Mouse (Mus musculus) intestine, embryonic 16.5 days (tissue): ENCODE results near the gene Spn. TPM values are rescaled to one million over a fixed set of nuclear protein-coding genes. Genes with fewer than 3 reads are reported as not detected.

Source experiments
- ATAC-seq: fragments of 200-750 bp; cut with Nextera tagmentation; 2 replicates; pipeline ENCODE4 v1.8.0; 2017; ENCODE audit warnings: moderate TSS enrichment, moderate library complexity
- H3K27ac ChIP-seq: fragments of 300-500 bp; sonication (generic); 2 replicates; pipeline ENCODE4 v1.5.1; 2014; ENCODE audit warnings: mild to moderate bottlenecking, low read length
- H3K27me3 ChIP-seq: fragments of 300-500 bp; sonication (generic); replicated peaks from 2 replicates; pipeline ENCODE4 v1.6.1; 2014; ENCODE audit warnings: low read length, control low read depth, mixed read lengths; ENCODE audit not compliant: control insufficient read depth, insufficient read depth
- H3K36me3 ChIP-seq: fragments of 300-500 bp; sonication (generic); 2 replicates; pipeline ENCODE4 v1.6.1; 2014; ENCODE audit warnings: low read length, control low read depth; ENCODE audit not compliant: control insufficient read depth, insufficient read depth
- H3K4me1 ChIP-seq: fragments of 300-500 bp; sonication (generic); 2 replicates; pipeline ENCODE4 v1.6.1; 2014; ENCODE audit warnings: low read length, control low read depth, mixed read lengths; ENCODE audit not compliant: control insufficient read depth, insufficient read depth
- H3K4me2 ChIP-seq: fragments of 300-500 bp; sonication (generic); 2 replicates; pipeline ENCODE4 v1.6.1; 2014; ENCODE audit warnings: low read depth, low read length, control low read depth
- H3K4me3 ChIP-seq: fragments of 300-500 bp; sonication (generic); 2 replicates; pipeline ENCODE4 v1.5.1; 2014; ENCODE audit warnings: mild to moderate bottlenecking, low read length
- H3K9ac ChIP-seq: fragments of 300-500 bp; sonication (generic); 2 replicates; pipeline ENCODE4 v1.6.1; 2014; ENCODE audit warnings: low read depth, low read length
- H3K9me3 ChIP-seq: fragments of 300-500 bp; sonication (generic); 2 replicates; pipeline ENCODE4 v1.6.1; 2016; ENCODE audit warnings: low read length, control low read depth; ENCODE audit not compliant: control insufficient read depth
- WGBS: fragments of 180-500 bp; shearing (Covaris S2); extraction: QIAGEN DNeasy Blood & Tissue Kit; methylation state at CpG from one replicate; pipeline ENCODE4 v1.1.7; 2014; 5-methylcytosine and 5-hydroxymethylcytosine counted together
- polyA plus RNA-seq: library from polyadenylated mRNA; unstranded; fragments of >200 nt; fragmentation: Nextera tagmentation; extraction: Ambion mirVana; gene quantifications from 2 replicates; pipeline ENCODE4 v1.2.1, GENCODE M21; 2015

Spn gene
- polyA plus RNA-seq, 1 experiment from 2014 or later, result 0.26 TPM

- no peaks in the 10 kb centered on the region for H3K4me1 ChIP-seq
- H3K9ac ChIP-seq, result no peak overlapping the region
- no peak for ATAC-seq
- no peaks in the 10 kb centered on the region for H3K9me3 ChIP-seq
- H3K4me3 ChIP-seq, result no peak overlapping the region
- no peak overlapping the region for H3K27ac ChIP-seq
- H3K36me3 ChIP-seq, result no peaks in the 10 kb centered on the region
- H3K27me3 ChIP-seq, result no peaks in the 10 kb centered on the region
- WGBS, result 55% methylated on average over 9 of the region's 9 CpGs
- no peak overlapping the region for H3K4me2 ChIP-seq
These were observed 8.0 kb upstream of the Spn start for GRCm38 (mm10) chr7:127145387-127146266.

GRCm38 (mm10) chr7:127144412-127144811 lies 6.8 kb upstream of the Spn start:
- Histone ChIP-seq H3K27me3 (no peaks in the 10 kb centered on the region), H3K9ac (no peak overlapping the region), H3K4me1 (no peaks in the 10 kb centered on the region), H3K27ac (no peak overlapping the region), H3K4me3 (no peak overlapping the region), H3K4me2 (no peak overlapping the region), H3K9me3 (no peaks in the 10 kb centered on the region), H3K36me3 (no peaks in the 10 kb centered on the region)
- no peak for ATAC-seq
- 79% methylated on average over 7 of the region's 7 CpGs for WGBS

DNA sequence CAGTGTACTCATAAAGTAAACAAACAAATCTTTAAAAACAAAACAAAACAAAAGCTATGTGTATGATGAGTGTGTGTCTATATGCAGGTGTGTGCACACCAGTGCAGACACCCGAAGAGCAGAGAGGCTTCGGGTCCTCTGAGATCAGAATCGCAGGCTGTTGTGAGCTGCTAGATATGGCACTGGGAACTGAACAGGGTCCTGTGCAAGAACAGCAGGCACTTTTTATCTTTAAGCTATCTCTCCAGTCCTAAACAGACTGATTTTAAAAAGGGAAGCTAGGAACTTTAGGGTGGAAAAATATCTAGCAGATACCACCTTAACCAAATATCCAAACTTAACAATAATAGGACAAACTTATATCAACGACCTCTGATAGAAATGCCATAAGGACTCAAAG lies 5.0 kb upstream of the Spn start:
- H3K9me3 ChIP-seq, result no peaks in the 10 kb centered on the region
- no peak overlapping the region for H3K4me2 ChIP-seq
- no peak for ATAC-seq
- H3K4me1 ChIP-seq, result no peaks in the 10 kb centered on the region
- H3K27ac ChIP-seq, result no peak overlapping the region
- H3K4me3 ChIP-seq, result no peak overlapping the region
- H3K9ac ChIP-seq, result no peak overlapping the region
- 85% methylated on average over 4 of the region's 4 CpGs for WGBS
- H3K27me3 ChIP-seq, result no peaks in the 10 kb centered on the region
- H3K36me3 ChIP-seq, result no peaks in the 10 kb centered on the region

DNA sequence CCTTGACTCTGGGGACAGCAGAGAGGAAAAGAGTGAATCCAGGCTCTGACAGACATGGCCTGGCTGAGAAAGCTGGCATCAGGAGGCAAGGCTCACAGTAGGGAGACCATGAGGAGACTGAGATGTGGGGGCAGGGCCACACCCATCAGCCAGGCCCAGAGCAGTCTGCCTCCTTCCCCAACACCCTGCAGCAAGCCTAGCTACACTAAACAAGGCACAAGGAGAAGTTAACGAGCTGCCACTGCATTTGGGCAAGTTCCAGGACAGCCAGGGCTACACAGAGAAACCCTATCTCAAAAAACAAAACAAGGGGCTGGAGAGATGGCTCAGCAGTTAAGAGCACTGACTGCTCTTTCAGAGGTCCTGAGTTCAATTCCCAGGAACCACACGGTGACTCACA lies 4.6 kb upstream of the Spn start:
- H3K4me3 ChIP-seq, result no peak overlapping the region

GRCm38 (mm10) chr7:127140623-127141404 lies 3.2 kb upstream of the Spn start:
- WGBS, result 68% methylated on average over 7 of the region's 7 CpGs
- no peaks in the 10 kb centered on the region for H3K9me3 ChIP-seq

More for the DNA sequence above, 4.6 kb upstream of the Spn start:
- Histone ChIP-seq H3K4me2 (no peak overlapping the region), H3K4me1 (no peaks in the 10 kb centered on the region), H3K27ac (no peak overlapping the region), H3K27me3 (no peaks in the 10 kb centered on the region), H3K9ac (no peak overlapping the region), H3K36me3 (no peaks in the 10 kb centered on the region), H3K9me3 (no peaks in the 10 kb centered on the region)
- 59% methylated on average over 2 of the region's 2 CpGs for WGBS
- no peak for ATAC-seq

GRCm38 (mm10) chr7:127139562-127139961 lies 1.9 kb upstream of the Spn start:
- Histone ChIP-seq H3K9me3 (no peaks in the 10 kb centered on the region), H3K4me2 (no peak overlapping the region), H3K9ac (no peak overlapping the region), H3K36me3 (no peaks in the 10 kb centered on the region), H3K27ac (no peak overlapping the region), H3K27me3 (no peaks in the 10 kb centered on the region), H3K4me3 (no peak overlapping the region), H3K4me1 (no peaks in the 10 kb centered on the region)
- 59% methylated on average over 5 of the region's 5 CpGs for WGBS
- no peak for ATAC-seq

More at GRCm38 (mm10) chr7:127140623-127141404, 3.2 kb upstream of the Spn start:
- Histone ChIP-seq H3K27me3 (no peaks in the 10 kb centered on the region), H3K36me3 (no peaks in the 10 kb centered on the region), H3K27ac (no peak overlapping the region), H3K4me1 (no peaks in the 10 kb centered on the region), H3K9ac (no peak overlapping the region), H3K4me3 (no peak overlapping the region), H3K4me2 (no peak overlapping the region)
- no peak for ATAC-seq

- WGBS, result 86% methylated on average over 7 of the region's 7 CpGs
- H3K4me2 ChIP-seq, result no peak overlapping the region
- no peak overlapping the region for H3K4me3 ChIP-seq
- no peak for ATAC-seq
- no peaks in the 10 kb centered on the region for H3K9me3 ChIP-seq
- no peaks in the 10 kb centered on the region for H3K27me3 ChIP-seq
- H3K36me3 ChIP-seq, result no peaks in the 10 kb centered on the region
- no peak overlapping the region for H3K9ac ChIP-seq
- H3K4me1 ChIP-seq, result no peaks in the 10 kb centered on the region
- H3K27ac ChIP-seq, result no peak overlapping the region
These were observed 1.5 kb upstream of the Spn start for GRCm38 (mm10) chr7:127139100-127139499.

- H3K9me3 ChIP-seq, result no peaks in the 10 kb centered on the region
- no peaks in the 10 kb centered on the region for H3K36me3 ChIP-seq
- ATAC-seq, result no peak
- H3K4me2 ChIP-seq, result no peak overlapping the region
- 82% methylated on average over 22 of the region's 22 CpGs for WGBS
- H3K27ac ChIP-seq, result no peak overlapping the region
- no peaks in the 10 kb centered on the region for H3K4me1 ChIP-seq
- no peak overlapping the region for H3K4me3 ChIP-seq
- H3K27me3 ChIP-seq, result no peaks in the 10 kb centered on the region
- H3K9ac ChIP-seq, result no peak overlapping the region
These were observed 1.2 kb downstream of the Spn start for GRCm38 (mm10) chr7:127136181-127137071.
